Mouse (Mus musculus): Measurements from ENCODE around the gene Gstk1. TPM values are rescaled to one million over a fixed set of nuclear protein-coding genes. Genes with fewer than 3 reads are reported as not detected.
A peak's percentile ranks its signal among the peaks of the same experiment; 100 is the strongest.

Gstk1 gene
- polyA plus RNA-seq, 1 experiment from 2014 or later, result 15.7 TPM

- H3K36me3 ChIP-seq (ENCODE audit: control insufficient read depth, insufficient read depth, low read length), result no peaks in the 10 kb centered on the region
- 90% methylated on average over 3 of the region's 3 CpGs for WGBS
- ATAC-seq (ENCODE audit: low FRiP score), result no peak
- no peak overlapping the region for H3K27ac ChIP-seq (ENCODE audit: low read depth, low read length)
- H3K9ac ChIP-seq (ENCODE audit: low read depth, low read length), result no peak overlapping the region
- H3K4me3 ChIP-seq (ENCODE audit: low read depth, low read length), result no peak overlapping the region
- no peaks in the 10 kb centered on the region for H3K9me3 ChIP-seq (ENCODE audit: control insufficient read depth, low read length)
- DNase-seq (ENCODE audit: low spot score), result no peak
- no peaks in the 10 kb centered on the region for H3K27me3 ChIP-seq (ENCODE audit: control insufficient read depth, insufficient read depth, low read length)
- no peaks in the 10 kb centered on the region for H3K4me1 ChIP-seq (replicated peaks; ENCODE audit: control insufficient read depth, insufficient read depth, low read length)
- H3K4me2 ChIP-seq (replicated peaks; ENCODE audit: low read depth, low read length), result no peak overlapping the region
Measured at GRCm38 (mm10) chr6:42231191-42231590, 14.5 kb upstream of the Gstk1 start.

- no peak for ATAC-seq (ENCODE audit: low FRiP score)
- Histone ChIP-seq H3K4me3 (ENCODE audit: low read depth, low read length) (no peak overlapping the region), H3K27me3 (ENCODE audit: control insufficient read depth, insufficient read depth, low read length) (no peaks in the 10 kb centered on the region), H3K9ac (ENCODE audit: low read depth, low read length) (no peak overlapping the region), H3K9me3 (ENCODE audit: control insufficient read depth, low read length) (no peaks in the 10 kb centered on the region), H3K4me2 (replicated peaks; ENCODE audit: low read depth, low read length) (no peak overlapping the region), H3K27ac (ENCODE audit: low read depth, low read length) (no peak overlapping the region), H3K36me3 (ENCODE audit: control insufficient read depth, insufficient read depth, low read length) (no peaks in the 10 kb centered on the region), H3K4me1 (replicated peaks; ENCODE audit: control insufficient read depth, insufficient read depth, low read length) (no peaks in the 10 kb centered on the region)
- WGBS, result 80% methylated on average over 6 of the region's 6 CpGs
- no peak for DNase-seq (ENCODE audit: low spot score)
Measured at GRCm38 (mm10) chr6:42237276-42237805, 8.4 kb upstream of the Gstk1 start.

GRCm38 (mm10) chr6:42241311-42242045 is 4.3 kb upstream of the Gstk1 start:
- ATAC-seq (ENCODE audit: low FRiP score) (no peak), DNase-seq (ENCODE audit: low spot score) (no peak)
- no peak overlapping the region for H3K9ac ChIP-seq (ENCODE audit: low read depth, low read length)
- no peaks in the 10 kb centered on the region for H3K4me1 ChIP-seq (replicated peaks; ENCODE audit: control insufficient read depth, insufficient read depth, low read length)
- no peak overlapping the region for H3K4me2 ChIP-seq (replicated peaks; ENCODE audit: low read depth, low read length)
- no peak overlapping the region for H3K4me3 ChIP-seq (ENCODE audit: low read depth, low read length)
- WGBS, result 73% methylated on average over 6 of the region's 6 CpGs
- H3K27me3 ChIP-seq (ENCODE audit: control insufficient read depth, insufficient read depth, low read length), result no peaks in the 10 kb centered on the region
- H3K27ac ChIP-seq (ENCODE audit: low read depth, low read length), result no peak overlapping the region
- H3K36me3 ChIP-seq (ENCODE audit: control insufficient read depth, insufficient read depth, low read length), result no peaks in the 10 kb centered on the region
- H3K9me3 ChIP-seq (ENCODE audit: control insufficient read depth, low read length), result no peaks in the 10 kb centered on the region

- Histone ChIP-seq H3K36me3 (ENCODE audit: control insufficient read depth, insufficient read depth, low read length) (no peaks in the 10 kb centered on the region), H3K4me2 (replicated peaks; ENCODE audit: low read depth, low read length) (no peak overlapping the region; the same call in 1 of the 2 replicates), H3K9ac (ENCODE audit: low read depth, low read length) (no peak overlapping the region), H3K4me1 (replicated peaks; ENCODE audit: control insufficient read depth, insufficient read depth, low read length) (no peaks in the 10 kb centered on the region), H3K27me3 (ENCODE audit: control insufficient read depth, insufficient read depth, low read length) (no peaks in the 10 kb centered on the region), H3K4me3 (ENCODE audit: low read depth, low read length) (no peak overlapping the region), H3K27ac (ENCODE audit: low read depth, low read length) (no peak overlapping the region), H3K9me3 (ENCODE audit: control insufficient read depth, low read length) (no peaks in the 10 kb centered on the region)
- DNase-seq (ENCODE audit: low spot score) (no peak), ATAC-seq (ENCODE audit: low FRiP score) (peak; percentile 15; the same call in 1 of the 2 replicates)
- 4% methylated on average over 8 of the region's 8 CpGs for WGBS
Measured at GRCm38 (mm10) chr6:42247173-42247572, 1.4 kb downstream of the Gstk1 start.

GRCm38 (mm10) chr6:42247981-42248380 is 2.2 kb downstream of the Gstk1 start:
- WGBS, result 89% methylated on average over 1 of the region's 1 CpGs
- Histone ChIP-seq H3K36me3 (ENCODE audit: control insufficient read depth, insufficient read depth, low read length) (no peaks in the 10 kb centered on the region), H3K27ac (ENCODE audit: low read depth, low read length) (no peak overlapping the region), H3K4me1 (replicated peaks; ENCODE audit: control insufficient read depth, insufficient read depth, low read length) (no peaks in the 10 kb centered on the region), H3K27me3 (ENCODE audit: control insufficient read depth, insufficient read depth, low read length) (no peaks in the 10 kb centered on the region), H3K4me3 (ENCODE audit: low read depth, low read length) (no peak overlapping the region), H3K4me2 (replicated peaks; ENCODE audit: low read depth, low read length) (no peak overlapping the region), H3K9ac (ENCODE audit: low read depth, low read length) (no peak overlapping the region), H3K9me3 (ENCODE audit: control insufficient read depth, low read length) (no peaks in the 10 kb centered on the region)
- DNase-seq (ENCODE audit: low spot score) (no peak), ATAC-seq (ENCODE audit: low FRiP score) (no peak)

- H3K27ac ChIP-seq (ENCODE audit: low read depth, low read length), result no peak overlapping the region
- no peaks in the 10 kb centered on the region for H3K36me3 ChIP-seq (ENCODE audit: control insufficient read depth, insufficient read depth, low read length)
- no peak overlapping the region for H3K4me2 ChIP-seq (replicated peaks; ENCODE audit: low read depth, low read length)
- H3K4me1 ChIP-seq (replicated peaks; ENCODE audit: control insufficient read depth, insufficient read depth, low read length), result no peaks in the 10 kb centered on the region
- WGBS, result 84% methylated on average over 4 of the region's 4 CpGs
- H3K4me3 ChIP-seq (ENCODE audit: low read depth, low read length), result no peak overlapping the region
- no peak for ATAC-seq (ENCODE audit: low FRiP score)
- no peaks in the 10 kb centered on the region for H3K27me3 ChIP-seq (ENCODE audit: control insufficient read depth, insufficient read depth, low read length)
- no peak overlapping the region for H3K9ac ChIP-seq (ENCODE audit: low read depth, low read length)
- no peaks in the 10 kb centered on the region for H3K9me3 ChIP-seq (ENCODE audit: control insufficient read depth, low read length)
- DNase-seq (ENCODE audit: low spot score), result no peak
Measured at GRCm38 (mm10) chr6:42251791-42252190, 6.1 kb downstream of the Gstk1 start.

GRCm38 (mm10) chr6:42253103-42253502 is 7.4 kb downstream of the Gstk1 start:
- WGBS, result 89% methylated on average over 2 of the region's 2 CpGs
- Histone ChIP-seq H3K9ac (ENCODE audit: low read depth, low read length) (no peak overlapping the region), H3K27me3 (ENCODE audit: control insufficient read depth, insufficient read depth, low read length) (no peaks in the 10 kb centered on the region), H3K4me1 (replicated peaks; ENCODE audit: control insufficient read depth, insufficient read depth, low read length) (no peaks in the 10 kb centered on the region), H3K4me3 (ENCODE audit: low read depth, low read length) (no peak overlapping the region), H3K36me3 (ENCODE audit: control insufficient read depth, insufficient read depth, low read length) (no peaks in the 10 kb centered on the region), H3K27ac (ENCODE audit: low read depth, low read length) (no peak overlapping the region), H3K9me3 (ENCODE audit: control insufficient read depth, low read length) (no peaks in the 10 kb centered on the region), H3K4me2 (replicated peaks; ENCODE audit: low read depth, low read length) (no peak overlapping the region)
- DNase-seq (ENCODE audit: low spot score), result no peak
- no peak for ATAC-seq (ENCODE audit: low FRiP score)

- Histone ChIP-seq H3K9me3 (ENCODE audit: control insufficient read depth, low read length) (no peaks in the 10 kb centered on the region), H3K4me3 (ENCODE audit: low read depth, low read length) (no peak overlapping the region), H3K27me3 (ENCODE audit: control insufficient read depth, insufficient read depth, low read length) (no peaks in the 10 kb centered on the region), H3K36me3 (ENCODE audit: control insufficient read depth, insufficient read depth, low read length) (no peaks in the 10 kb centered on the region), H3K9ac (ENCODE audit: low read depth, low read length) (no peak overlapping the region), H3K4me1 (replicated peaks; ENCODE audit: control insufficient read depth, insufficient read depth, low read length) (no peaks in the 10 kb centered on the region), H3K27ac (ENCODE audit: low read depth, low read length) (no peak overlapping the region), H3K4me2 (replicated peaks; ENCODE audit: low read depth, low read length) (no peak overlapping the region)
- 20% methylated on average over 11 of the region's 11 CpGs for WGBS
- DNase-seq (ENCODE audit: low spot score), result peak; percentile 58
- peak; percentile 70 for ATAC-seq (ENCODE audit: low FRiP score)
Measured at GRCm38 (mm10) chr6:42257303-42257863, 11.6 kb downstream of the Gstk1 start.

- H3K9ac ChIP-seq (ENCODE audit: low read depth, low read length), result no peak overlapping the region
- no peaks in the 10 kb centered on the region for H3K4me1 ChIP-seq (replicated peaks; ENCODE audit: control insufficient read depth, insufficient read depth, low read length)
- H3K4me3 ChIP-seq (ENCODE audit: low read depth, low read length), result no peak overlapping the region
- H3K9me3 ChIP-seq (ENCODE audit: control insufficient read depth, low read length), result no peaks in the 10 kb centered on the region
- no peaks in the 10 kb centered on the region for H3K27me3 ChIP-seq (ENCODE audit: control insufficient read depth, insufficient read depth, low read length)
- H3K4me2 ChIP-seq (replicated peaks; ENCODE audit: low read depth, low read length), result no peak overlapping the region
- ATAC-seq (ENCODE audit: low FRiP score) (no peak), DNase-seq (ENCODE audit: low spot score) (no peak)
- H3K27ac ChIP-seq (ENCODE audit: low read depth, low read length), result no peak overlapping the region
- WGBS, result 76% methylated on average over 6 of the region's 6 CpGs
- no peaks in the 10 kb centered on the region for H3K36me3 ChIP-seq (ENCODE audit: control insufficient read depth, insufficient read depth, low read length)
Measured at GRCm38 (mm10) chr6:42260430-42260829, 14.7 kb downstream of the Gstk1 start.

Data from hindbrain, embryonic 11.5 days (tissue).